Mouse (Mus musculus): Measurements from ENCODE around the gene Smc1a. TPM values are rescaled to one million over a fixed set of nuclear protein-coding genes. Genes with fewer than 3 reads are reported as not detected.

The Smc1a gene
- 8.8 and 21.2 TPM in 2 replicates for total RNA-seq (2014; rRNA removed; ENCODE audit: low replicate concordance)
- 31.8 and 31.9 TPM in 2 replicates for polyA plus RNA-seq (2015; fragmentation: Nextera tagmentation; extraction: Ambion mirVana)

GRCm38 (mm10) chrX:152016151-152017145 is at the start of gene Smc1a, which contains the start of gene Ribc1:
Gene Smc1a (plus strand): TSS chrX:152016428.
Gene Ribc1 (minus strand): TSS chrX:152016295.
- DNase-seq (ENCODE audit: low spot score) = peak; percentile 92
- Histone ChIP-seq H3K27ac (ENCODE audit: low read depth) (peak within 1 kb of the TSS; percentile 91), H3K27me3 (ENCODE audit: control insufficient read depth, insufficient read depth, low read length) (0 out of 2 replicates have a peak, but pooled peaks cover 3% of the 10 kb centered on the region), H3K9ac (replicated peaks; ENCODE audit: low read depth, low read length) (peak within 1 kb of the TSS; percentile 57), H3K4me1 (ENCODE audit: control insufficient read depth, insufficient read depth) (peaks cover 4% of the 10 kb centered on the region; the same call in 1 of the 2 replicates), H3K9me3 (replicated peaks; ENCODE audit: control insufficient read depth, low read length) (no peaks in the 10 kb centered on the region), H3K4me2 (ENCODE audit: low read depth, low read length) (peak within 1 kb of the TSS; percentile 71), H3K36me3 (replicated peaks; ENCODE audit: control insufficient read depth, insufficient read depth, low read length) (no peaks in the 10 kb centered on the region), H3K4me3 (ENCODE audit: low read depth, low read length) (peak within 1 kb of the TSS; percentile 56)
- peak; percentile 97 for ATAC-seq (ENCODE audit: insufficient read depth, low read depth)
- peak; percentile 51; the same call in 1 of the 2 replicates for TF ChIP-seq EP300 (IDR thresholded peaks at IDR 0.05; ENCODE audit: low read depth)
- TF ChIP-seq CTCF (IDR thresholded peaks at IDR 0.05; ENCODE audit: low read depth) = no peak
- 16% methylated on average over 64 of the region's 64 CpGs for WGBS

GRCm38 (mm10) chrX:151999006-151999710 is 17.1 kb upstream of the Smc1a start:
- Histone ChIP-seq H3K4me1 (ENCODE audit: control insufficient read depth, insufficient read depth) (no peaks in the 10 kb centered on the region), H3K36me3 (replicated peaks; ENCODE audit: control insufficient read depth, insufficient read depth, low read length) (no peaks in the 10 kb centered on the region), H3K27me3 (ENCODE audit: control insufficient read depth, insufficient read depth, low read length) (peaks cover 8% of the 10 kb centered on the region; the same call in 1 of the 2 replicates), H3K9ac (replicated peaks; ENCODE audit: low read depth, low read length) (no peak overlapping the region), H3K4me2 (ENCODE audit: low read depth, low read length) (no peak overlapping the region), H3K27ac (ENCODE audit: low read depth) (no peak overlapping the region), H3K9me3 (replicated peaks; ENCODE audit: control insufficient read depth, low read length) (no peaks in the 10 kb centered on the region), H3K4me3 (ENCODE audit: low read depth, low read length) (no peak overlapping the region)
- no peak for ATAC-seq (ENCODE audit: insufficient read depth, low read depth)
- DNase-seq (ENCODE audit: low spot score) = no peak
- whole genome bisulfite sequencing = 65% methylated on average over 4 of the region's 4 CpGs
- TF ChIP-seq EP300 (IDR thresholded peaks at IDR 0.05; ENCODE audit: low read depth) (no peak), CTCF (IDR thresholded peaks at IDR 0.05; ENCODE audit: low read depth) (no peak)

- no peak for TF ChIP-seq EP300 (IDR thresholded peaks at IDR 0.05; ENCODE audit: low read depth)
- TF ChIP-seq CTCF (IDR thresholded peaks at IDR 0.05; ENCODE audit: low read depth) = no peak
- H3K9me3 ChIP-seq (replicated peaks; ENCODE audit: control insufficient read depth, low read length) = no peaks in the 10 kb centered on the region
- DNase-seq (ENCODE audit: low spot score) (no peak), ATAC-seq (ENCODE audit: insufficient read depth, low read depth) (no peak)
- peaks cover 8% of the 10 kb centered on the region; the same call in 1 of the 2 replicates for H3K27me3 ChIP-seq (ENCODE audit: control insufficient read depth, insufficient read depth, low read length)
- H3K36me3 ChIP-seq (replicated peaks; ENCODE audit: control insufficient read depth, insufficient read depth, low read length) = no peaks in the 10 kb centered on the region
- peak overlapping the region; percentile 55 for H3K27ac ChIP-seq (ENCODE audit: low read depth)
- H3K4me2 ChIP-seq (ENCODE audit: low read depth, low read length) = peak overlapping the region; percentile 81
- 33% methylated on average over 9 of the region's 9 CpGs for WGBS
- no peaks in the 10 kb centered on the region for H3K4me1 ChIP-seq (ENCODE audit: control insufficient read depth, insufficient read depth)
- peak overlapping the region; percentile 37; the same call in 1 of the 2 replicates for H3K9ac ChIP-seq (replicated peaks; ENCODE audit: low read depth, low read length)
- H3K4me3 ChIP-seq (ENCODE audit: low read depth, low read length) = peak overlapping the region; percentile 56
Measured at GRCm38 (mm10) chrX:152001182-152001684, 15.0 kb upstream of the Smc1a start.

- Histone ChIP-seq H3K27ac (ENCODE audit: low read depth) (peak within 1 kb of the TSS; percentile 76), H3K27me3 (ENCODE audit: control insufficient read depth, insufficient read depth, low read length) (peaks cover 6% of the 10 kb centered on the region; the same call in 1 of the 2 replicates), H3K4me2 (ENCODE audit: low read depth, low read length) (peak within 1 kb of the TSS; percentile 81), H3K9ac (replicated peaks; ENCODE audit: low read depth, low read length) (peak within 1 kb of the TSS; percentile 60), H3K4me3 (ENCODE audit: low read depth, low read length) (peak within 1 kb of the TSS; percentile 56), H3K4me1 (ENCODE audit: control insufficient read depth, insufficient read depth) (no peaks in the 10 kb centered on the region), H3K9me3 (replicated peaks; ENCODE audit: control insufficient read depth, low read length) (no peaks in the 10 kb centered on the region), H3K36me3 (replicated peaks; ENCODE audit: control insufficient read depth, insufficient read depth, low read length) (no peaks in the 10 kb centered on the region)
- DNase-seq (ENCODE audit: low spot score) (peak; percentile 89), ATAC-seq (ENCODE audit: insufficient read depth, low read depth) (peak; percentile 98)
- TF ChIP-seq CTCF (IDR thresholded peaks at IDR 0.05; ENCODE audit: low read depth) = no peak
- no peak for TF ChIP-seq EP300 (IDR thresholded peaks at IDR 0.05; ENCODE audit: low read depth)
- 21% methylated on average over 39 of the region's 41 CpGs for WGBS
Measured at GRCm38 (mm10) chrX:152001737-152002710, 14.2 kb upstream of the Smc1a start, which contains the start of gene Hsd17b10. Gene Hsd17b10 (plus strand): TSS chrX:152001845.
